Mouse (Mus musculus): ENCODE measurements around the gene Eid2b. TPM values are rescaled to one million over a fixed set of nuclear protein-coding genes. Genes with fewer than 3 reads are reported as not detected.

Gene Eid2b
- polyA plus RNA-seq, 1 experiment from 2014 or later = 10.9 TPM

DNA sequence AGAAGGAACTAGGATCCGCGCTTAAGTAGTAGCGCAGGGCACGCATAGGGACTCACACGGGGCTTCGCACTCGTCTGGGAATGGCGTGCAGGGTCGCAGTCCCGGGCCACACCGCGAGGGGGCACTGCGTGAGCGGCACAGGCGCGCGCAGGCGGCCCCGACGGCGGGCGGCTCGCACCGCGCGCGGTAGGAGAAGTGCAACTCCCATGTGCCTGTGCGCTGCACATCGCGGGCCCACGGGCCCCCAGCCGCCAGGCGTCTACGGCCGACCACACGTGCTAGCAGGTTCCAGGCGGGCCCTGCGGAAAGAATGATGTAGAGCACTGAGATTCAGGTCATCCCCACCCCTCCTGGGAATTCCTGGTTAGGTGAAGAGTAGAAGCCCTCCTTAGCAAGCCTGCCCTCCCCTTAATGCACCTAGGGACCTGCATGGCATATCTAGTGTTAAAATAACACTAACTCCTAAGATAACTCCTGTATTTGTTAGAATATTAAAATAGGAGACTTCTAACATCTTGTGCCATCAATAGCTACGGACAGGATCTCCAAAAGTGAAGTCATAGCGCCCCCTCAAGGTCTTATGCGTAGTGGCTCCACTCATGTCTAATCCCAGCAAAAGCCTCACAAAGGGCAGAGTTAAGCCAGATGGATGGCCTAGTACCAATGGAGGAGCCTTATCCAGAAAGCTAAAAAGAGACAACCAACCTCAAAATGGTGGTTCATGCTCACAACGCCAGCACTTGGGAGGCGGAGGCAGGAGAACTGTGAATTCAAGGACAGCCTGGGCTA is 21.5 kb downstream of the Eid2b start:
- TF ChIP-seq CTCF (IDR thresholded peaks at IDR 0.05; ENCODE audit: low read depth) = peak; percentile 63
- Histone ChIP-seq H3K4me2 (peak overlapping the region; percentile 20; the same call in 1 of the 2 replicates), H3K4me1 (ENCODE audit: insufficient read depth) (no peaks in the 10 kb centered on the region), H3K4me3 (ENCODE audit: low read depth, low read length) (no peak overlapping the region), H3K9ac (no peak overlapping the region), H3K27me3 (ENCODE audit: insufficient read depth, low read length) (peaks cover 64% of the 10 kb centered on the region), H3K27ac (ENCODE audit: low read depth) (no peak overlapping the region), H3K36me3 (ENCODE audit: insufficient read depth) (no peaks in the 10 kb centered on the region), H3K9me3 (ENCODE audit: low read depth, low read length) (no peaks in the 10 kb centered on the region)
- 25% methylated on average over 43 of the region's 43 CpGs for WGBS
- ATAC-seq (ENCODE audit: insufficient read depth) = no peak
- DNase-seq = peak; percentile 83

DNA sequence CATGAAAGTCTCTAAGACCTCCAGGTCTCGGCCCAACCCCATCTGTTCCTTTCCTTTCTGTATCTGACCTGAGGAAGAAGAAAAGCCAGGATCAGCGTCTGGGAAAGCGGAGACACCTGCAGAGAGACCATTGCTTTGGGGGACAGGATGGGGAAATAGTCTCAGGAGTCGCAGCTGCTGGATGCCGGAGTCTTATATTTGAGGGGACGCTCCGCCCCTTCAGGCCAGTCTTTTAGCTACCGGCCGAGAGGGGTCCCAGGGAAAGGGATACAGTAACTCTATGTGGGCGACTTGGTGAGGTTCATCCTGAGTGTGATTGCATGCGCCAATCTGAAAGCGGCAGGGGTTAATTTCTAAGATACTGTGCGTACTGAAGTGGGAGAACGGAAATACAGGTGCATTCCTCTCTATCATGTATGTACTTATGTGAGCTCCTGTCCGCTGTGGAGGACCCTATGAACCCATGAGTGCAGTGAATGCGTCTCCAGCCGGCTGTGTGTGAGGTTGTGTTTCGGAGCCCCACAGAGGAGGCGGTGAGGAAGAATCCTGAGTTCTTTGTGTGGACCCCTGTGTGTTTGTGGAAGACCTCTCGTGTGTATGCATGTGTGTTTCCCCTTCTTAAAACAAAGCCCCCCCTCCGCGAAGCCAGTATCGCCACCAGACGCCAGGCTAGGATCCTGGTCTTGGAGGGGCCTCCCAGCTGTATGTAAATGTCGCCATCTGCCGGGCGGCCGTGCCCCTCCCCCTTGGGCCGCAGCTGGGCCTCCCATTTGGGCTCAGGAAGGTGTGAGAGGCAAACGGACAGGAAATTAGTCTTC is 24.3 kb downstream of the Eid2b start, which contains the start of gene Dll3:
Gene Dll3 (minus strand): TSS at position 623 of the 818 bp plus-strand sequence.
- H3K27me3 ChIP-seq (ENCODE audit: insufficient read depth, low read length) = peaks cover 48% of the 10 kb centered on the region
- peak; percentile 50 for ATAC-seq (ENCODE audit: insufficient read depth)
- DNase-seq = peak; percentile 76
- WGBS = 1% methylated on average over 30 of the region's 30 CpGs
- no peaks in the 10 kb centered on the region for H3K9me3 ChIP-seq (ENCODE audit: low read depth, low read length)
- H3K4me3 ChIP-seq (ENCODE audit: low read depth, low read length) = peak within 1 kb of the TSS; percentile 21
- H3K36me3 ChIP-seq (ENCODE audit: insufficient read depth) = peaks cover 21% of the 10 kb centered on the region
- H3K4me2 ChIP-seq = peak within 1 kb of the TSS; percentile 57
- H3K27ac ChIP-seq (ENCODE audit: low read depth) = no peak within 1 kb of the TSS
- no peaks in the 10 kb centered on the region for H3K4me1 ChIP-seq (ENCODE audit: insufficient read depth)
- no peak within 1 kb of the TSS; the same call in none of the 2 replicates for H3K9ac ChIP-seq
- peak; percentile 77 for TF ChIP-seq CTCF (IDR thresholded peaks at IDR 0.05; ENCODE audit: low read depth)

DNA sequence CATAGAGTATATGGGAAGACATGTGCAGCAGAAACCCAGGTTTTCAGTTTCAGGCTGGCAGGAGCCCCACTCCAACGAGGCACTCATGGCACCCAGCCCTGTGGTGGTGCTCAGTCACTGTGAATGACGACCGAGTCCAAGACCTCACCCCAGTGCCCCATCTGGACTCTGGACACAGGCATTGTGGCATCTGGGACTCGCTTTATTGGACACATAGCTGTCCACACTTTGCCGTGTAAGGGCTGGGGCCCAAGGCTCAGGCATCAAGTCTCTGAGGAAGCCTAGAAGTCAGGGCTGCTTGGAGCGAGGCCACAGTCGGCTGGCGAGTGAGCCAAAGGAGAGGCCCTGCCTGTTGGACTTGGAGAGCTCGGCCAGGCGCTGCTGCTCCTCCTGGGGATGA is 28.1 kb downstream of the Eid2b start:
- Histone ChIP-seq H3K36me3 (ENCODE audit: insufficient read depth) (peaks cover 56% of the 10 kb centered on the region), H3K27ac (ENCODE audit: low read depth) (no peak overlapping the region), H3K9ac (no peak overlapping the region), H3K4me2 (no peak overlapping the region), H3K4me3 (ENCODE audit: low read depth, low read length) (no peak overlapping the region), H3K9me3 (ENCODE audit: low read depth, low read length) (no peaks in the 10 kb centered on the region), H3K4me1 (ENCODE audit: insufficient read depth) (0 out of 2 replicates have a peak, but pooled peaks cover under 1% of the 10 kb centered on the region), H3K27me3 (ENCODE audit: insufficient read depth, low read length) (peaks cover 20% of the 10 kb centered on the region)
- ATAC-seq (ENCODE audit: insufficient read depth) (no peak), DNase-seq (no peak)
- TF ChIP-seq CTCF (IDR thresholded peaks at IDR 0.05; ENCODE audit: low read depth) = no peak
- WGBS = 85% methylated on average over 10 of the region's 10 CpGs

DNA sequence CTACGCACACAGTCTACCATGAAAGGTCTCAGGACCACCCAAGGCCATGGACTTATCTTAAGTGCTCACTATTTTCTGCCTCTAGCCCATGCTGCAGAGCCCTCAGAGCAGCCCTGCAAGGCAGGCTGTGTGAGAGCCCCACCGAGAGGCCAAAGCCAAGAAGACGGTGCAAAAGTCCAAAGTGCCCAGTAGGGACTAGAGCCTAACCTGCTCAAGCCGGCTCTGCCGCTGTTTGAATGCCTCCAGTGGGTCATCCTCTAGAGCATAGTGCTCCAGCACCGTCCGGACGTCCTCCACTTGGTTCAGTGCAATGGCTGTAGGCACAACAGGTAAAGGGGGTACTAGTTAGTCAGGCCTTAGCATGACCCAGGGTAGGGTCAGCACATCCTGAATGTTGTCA is 28.7 kb downstream of the Eid2b start:
- no peak for TF ChIP-seq CTCF (IDR thresholded peaks at IDR 0.05; ENCODE audit: low read depth)
- Histone ChIP-seq H3K4me2 (no peak overlapping the region), H3K9ac (no peak overlapping the region), H3K27me3 (ENCODE audit: insufficient read depth, low read length) (peaks cover 14% of the 10 kb centered on the region), H3K4me1 (ENCODE audit: insufficient read depth) (0 out of 2 replicates have a peak, but pooled peaks cover 5% of the 10 kb centered on the region), H3K27ac (ENCODE audit: low read depth) (no peak overlapping the region), H3K4me3 (ENCODE audit: low read depth, low read length) (no peak overlapping the region), H3K36me3 (ENCODE audit: insufficient read depth) (peaks cover 56% of the 10 kb centered on the region), H3K9me3 (ENCODE audit: low read depth, low read length) (no peaks in the 10 kb centered on the region)
- ATAC-seq (ENCODE audit: insufficient read depth) (no peak), DNase-seq (no peak)
- WGBS = 91% methylated on average over 8 of the region's 8 CpGs

DNA sequence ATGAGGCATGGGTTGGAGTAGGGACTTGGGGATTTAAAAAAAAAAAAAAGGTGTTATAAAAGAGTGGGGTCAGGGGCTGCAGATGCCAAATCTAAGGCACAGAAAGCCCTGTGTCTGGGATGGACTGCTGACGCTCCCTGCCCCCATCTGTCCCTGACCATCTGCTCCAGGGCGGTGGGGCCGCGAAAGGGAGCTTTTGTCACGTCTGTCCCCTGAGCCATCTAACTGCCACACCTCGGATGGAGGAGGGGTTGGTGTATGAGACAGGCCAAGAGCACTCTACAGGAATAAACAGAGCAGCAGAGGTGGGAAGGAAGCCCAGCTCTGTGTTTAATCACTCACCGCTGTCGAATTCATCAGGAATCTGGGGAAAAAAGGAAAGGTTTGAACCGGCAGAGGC is 32.2 kb downstream of the Eid2b start:
- ATAC-seq (ENCODE audit: insufficient read depth) (no peak), DNase-seq (no peak)
- no peaks in the 10 kb centered on the region for H3K27me3 ChIP-seq (ENCODE audit: insufficient read depth, low read length)
- H3K4me3 ChIP-seq (ENCODE audit: low read depth, low read length) = no peak overlapping the region; the same call in 1 of the 2 replicates
- H3K27ac ChIP-seq (ENCODE audit: low read depth) = no peak overlapping the region
- no peak overlapping the region for H3K9ac ChIP-seq
- no peak for TF ChIP-seq CTCF (IDR thresholded peaks at IDR 0.05; ENCODE audit: low read depth)
- H3K4me1 ChIP-seq (ENCODE audit: insufficient read depth) = 0 out of 2 replicates have a peak, but pooled peaks cover 5% of the 10 kb centered on the region
- H3K36me3 ChIP-seq (ENCODE audit: insufficient read depth) = peaks cover 60% of the 10 kb centered on the region
- H3K9me3 ChIP-seq (ENCODE audit: low read depth, low read length) = no peaks in the 10 kb centered on the region
- H3K4me2 ChIP-seq = no peak overlapping the region
- 59% methylated on average over 9 of the region's 9 CpGs for WGBS

DNA sequence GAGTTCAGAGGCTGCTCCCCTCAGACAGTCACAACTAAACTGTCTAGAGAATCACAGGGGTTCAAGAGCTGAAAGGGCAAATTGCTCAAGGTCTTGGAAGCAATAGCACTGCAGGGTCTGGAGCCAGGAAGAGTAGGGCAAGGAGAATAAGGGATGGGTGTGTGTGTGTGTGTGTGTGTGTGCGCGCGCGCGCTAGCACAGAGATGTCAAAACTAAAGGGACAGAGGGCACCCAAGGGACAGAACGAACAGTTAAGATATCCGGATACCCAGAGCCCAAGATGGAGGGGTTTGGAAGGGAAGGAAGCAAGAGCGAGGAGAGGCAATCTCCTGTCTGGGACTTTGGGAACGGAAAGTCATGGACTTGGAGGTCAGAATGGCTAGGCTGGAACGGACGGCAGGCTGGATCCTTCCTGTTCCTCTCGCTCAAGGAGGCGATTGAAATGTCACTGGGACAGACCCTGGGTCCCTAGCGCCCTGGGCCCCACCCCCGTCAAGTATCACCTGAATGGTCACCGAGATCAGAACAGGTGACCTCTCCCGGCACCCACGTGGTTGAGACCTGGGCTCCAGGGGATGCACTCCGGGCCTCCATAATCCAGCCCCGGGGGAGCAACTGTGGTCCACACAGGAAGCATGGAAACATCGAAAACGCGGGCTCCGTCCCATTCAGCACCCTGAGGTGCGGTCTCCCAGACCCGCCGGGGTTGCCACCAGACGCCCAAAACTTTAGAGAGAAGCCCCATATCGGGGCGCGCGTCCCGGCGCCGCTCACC is 33.8 kb downstream of the Eid2b start:
- peak overlapping the region; percentile 67 for H3K27ac ChIP-seq (ENCODE audit: low read depth)
- DNase-seq (peak; percentile 10), ATAC-seq (ENCODE audit: insufficient read depth) (peak; percentile 58)
- 0 out of 2 replicates have a peak, but pooled peaks cover 5% of the 10 kb centered on the region for H3K4me1 ChIP-seq (ENCODE audit: insufficient read depth)
- no peaks in the 10 kb centered on the region for H3K27me3 ChIP-seq (ENCODE audit: insufficient read depth, low read length)
- WGBS = 6% methylated on average over 35 of the region's 35 CpGs
- H3K4me2 ChIP-seq = peak overlapping the region; percentile 69
- peaks cover 61% of the 10 kb centered on the region for H3K36me3 ChIP-seq (ENCODE audit: insufficient read depth)
- H3K9ac ChIP-seq = peak overlapping the region; percentile 87
- H3K4me3 ChIP-seq (ENCODE audit: low read depth, low read length) = peak overlapping the region; percentile 95
- no peaks in the 10 kb centered on the region for H3K9me3 ChIP-seq (ENCODE audit: low read depth, low read length)
- no peak for TF ChIP-seq CTCF (IDR thresholded peaks at IDR 0.05; ENCODE audit: low read depth)

Data from lung, embryonic 14.5 days (tissue).